Mouse (Mus musculus) spleen, adult 2 months (tissue): ENCODE measurements around the gene Tmem200a. TPM values are rescaled to one million over a fixed set of nuclear protein-coding genes. Genes with fewer than 3 reads are reported as not detected.

ENCODE experiments used
- DNase-seq, 2 experiments: peaks; one replicate each; pipeline versions ENCODE4 v3.0.0 to v3.0.0-alpha.2; 2012 to 2021; ENCODE audit warnings: low spot score in 2 of 2, low read depth in 1 of 2
- H3K27ac ChIP-seq: fragments of 200-500 bp; 2 replicates; pipeline ENCODE4 v1.5.1; 2012; ENCODE audit warnings: low read length, inconsistent platforms; ENCODE audit not compliant: insufficient read depth
- H3K27me3 ChIP-seq: fragments of 200-500 bp; 2 replicates; pipeline ENCODE4 v1.6.1; 2012; ENCODE audit warnings: mild to moderate bottlenecking, moderate library complexity, low read length, inconsistent platforms; ENCODE audit not compliant: control insufficient read depth, insufficient read depth
- H3K36me3 ChIP-seq: fragments of 200-500 bp; 2 replicates; pipeline ENCODE4 v1.6.1; 2012; ENCODE audit warnings: mild to moderate bottlenecking, low read length, inconsistent platforms; ENCODE audit not compliant: control insufficient read depth, insufficient read depth
- H3K4me1 ChIP-seq: fragments of 200-500 bp; 2 replicates; pipeline ENCODE4 v1.6.1; 2011; ENCODE audit warnings: inconsistent platforms; ENCODE audit not compliant: control insufficient read depth, insufficient read depth, insufficient read length
- H3K4me3 ChIP-seq: fragments of 200-500 bp; 2 replicates; pipeline ENCODE4 v1.5.1; 2011; ENCODE audit warnings: mild to moderate bottlenecking, inconsistent platforms; ENCODE audit not compliant: insufficient read depth, insufficient read length; ENCODE audit errors: extremely low read depth
- CTCF ChIP-seq: fragments of 200-500 bp; IDR thresholded peaks from 2 replicates; pipeline ENCODE4 v1.5.1; 2011; ENCODE audit warnings: mild to moderate bottlenecking, inconsistent platforms; ENCODE audit not compliant: insufficient read depth, insufficient read length, insufficient replicate concordance; ENCODE audit errors: extremely low read depth
- POLR2A ChIP-seq: fragments of 200-500 bp; IDR thresholded peaks from 2 replicates; pipeline ENCODE4 v1.6.1; 2011; ENCODE audit warnings: low read depth, low read length, inconsistent platforms
- WGBS: fragments of 180-500 bp; shearing (Covaris S2); methylation state at CpG from one replicate; pipeline ENCODE4 v1.1.7; 2018; 5-methylcytosine and 5-hydroxymethylcytosine counted together
- polyA plus RNA-seq: library from polyadenylated mRNA; depleted of rRNA; stranded (reverse); fragments of >200 nt; gene quantifications from 2 replicates; pipeline ENCODE4 v1.2.3, GENCODE M21; 2012; rRNA removed

Tmem200a gene
- 0.79 and 1.0 TPM in 2 replicates for polyA plus RNA-seq

DNA sequence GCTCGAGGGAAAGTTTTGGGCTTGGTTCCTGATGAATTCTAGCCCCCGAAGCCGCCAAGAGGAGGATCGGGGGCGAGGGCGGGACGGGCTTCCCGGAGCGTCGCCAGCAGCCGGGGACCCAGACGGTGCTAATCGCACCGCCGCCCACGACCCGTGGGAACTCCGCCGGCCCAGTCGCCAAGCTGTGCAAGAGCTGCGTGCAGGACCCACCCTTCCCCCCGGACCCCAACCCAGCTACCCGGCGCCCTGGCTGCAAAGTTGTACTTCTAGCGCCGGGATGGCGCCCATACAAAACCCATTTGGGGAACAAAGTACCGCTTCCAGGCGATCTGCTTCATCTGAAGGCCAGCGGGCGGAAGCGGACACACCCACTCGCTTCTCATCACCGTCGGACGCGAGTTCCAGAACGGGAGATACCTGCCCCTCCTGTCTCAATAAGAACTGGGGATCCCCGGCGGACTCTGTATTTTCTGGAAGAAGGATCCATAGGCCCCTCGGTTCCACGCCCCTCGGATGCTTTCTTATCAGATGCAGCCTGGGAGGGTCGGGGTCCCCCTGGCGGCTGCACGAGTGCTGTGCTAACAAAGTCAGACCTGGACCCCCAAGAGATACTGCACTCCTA is at the start of gene Tmem200a:
Gene Tmem200a, minus strand, starts transcription at position 532 of the 622 bp plus-strand sequence.
- DNase-seq = no peak
- H3K4me3 ChIP-seq = peak within 1 kb of the TSS; percentile 36

GRCm38 (mm10) chr10:26119822-26120183 is 41.0 kb upstream of the Tmem200a start:
- WGBS = 74% methylated on average over 1 of the region's 1 CpGs
- no peak for DNase-seq
- Histone ChIP-seq H3K27ac (no peak overlapping the region), H3K4me3 (no peak overlapping the region), H3K27me3 (no peaks in the 10 kb centered on the region), H3K4me1 (no peaks in the 10 kb centered on the region), H3K36me3 (no peaks in the 10 kb centered on the region)
- no peak for TF ChIP-seq POLR2A
- no peak for TF ChIP-seq CTCF

More for the DNA sequence above, at the start of gene Tmem200a:
- TF ChIP-seq POLR2A = no peak
- 0 out of 2 replicates have a peak, but pooled peaks have one; percentile 6 for TF ChIP-seq CTCF
- H3K36me3 ChIP-seq = no peaks in the 10 kb centered on the region
- no peaks in the 10 kb centered on the region; the same call in 1 of the 2 replicates for H3K4me1 ChIP-seq
- WGBS = 2% methylated on average over 45 of the region's 46 CpGs
- peaks cover 13% of the 10 kb centered on the region for H3K27me3 ChIP-seq
- H3K27ac ChIP-seq = no peak within 1 kb of the TSS

GRCm38 (mm10) chr10:26119067-26119821 is 40.4 kb upstream of the Tmem200a start:
- WGBS = 83% methylated on average over 6 of the region's 6 CpGs
- Histone ChIP-seq H3K27me3 (no peaks in the 10 kb centered on the region), H3K4me1 (no peaks in the 10 kb centered on the region), H3K4me3 (no peak overlapping the region), H3K27ac (no peak overlapping the region), H3K36me3 (no peaks in the 10 kb centered on the region)
- no peak for DNase-seq
- TF ChIP-seq CTCF = no peak
- TF ChIP-seq POLR2A = no peak

GRCm38 (mm10) chr10:26114409-26114808 is 35.6 kb upstream of the Tmem200a start:
- 70% methylated on average over 4 of the region's 4 CpGs for WGBS
- DNase-seq = no peak
- Histone ChIP-seq H3K4me1 (no peaks in the 10 kb centered on the region), H3K27me3 (no peaks in the 10 kb centered on the region), H3K4me3 (no peak overlapping the region), H3K36me3 (no peaks in the 10 kb centered on the region), H3K27ac (no peak overlapping the region)
- no peak for TF ChIP-seq CTCF
- TF ChIP-seq POLR2A = no peak

GRCm38 (mm10) chr10:26103330-26103982 is 24.6 kb upstream of the Tmem200a start:
- WGBS = 83% methylated on average over 3 of the region's 3 CpGs
- H3K27ac ChIP-seq = no peak overlapping the region
- H3K4me3 ChIP-seq = no peak overlapping the region
- TF ChIP-seq CTCF (no peak), POLR2A (no peak)
- no peaks in the 10 kb centered on the region for H3K36me3 ChIP-seq
- no peaks in the 10 kb centered on the region for H3K27me3 ChIP-seq
- no peaks in the 10 kb centered on the region for H3K4me1 ChIP-seq
- no peak for DNase-seq

DNA sequence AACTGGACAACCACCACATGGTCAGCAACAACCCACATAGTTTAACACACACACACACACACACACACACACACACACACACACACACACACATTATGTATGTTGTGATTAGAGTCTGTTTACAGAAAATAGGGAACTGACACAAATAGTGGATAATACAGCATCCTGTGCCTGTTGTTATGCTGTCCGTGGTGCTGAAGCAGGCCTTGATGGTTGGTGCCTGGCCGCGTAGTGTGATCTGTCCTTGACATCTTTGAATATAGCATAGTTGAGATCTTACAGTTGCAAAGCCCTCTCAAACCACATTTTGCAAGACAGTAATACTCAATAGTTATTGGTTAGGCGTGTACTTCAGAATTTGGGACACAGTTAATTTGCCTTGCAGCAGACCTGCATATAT is 3.2 kb upstream of the Tmem200a start:
- WGBS = 67% methylated on average over 4 of the region's 4 CpGs
- H3K27me3 ChIP-seq = peaks cover 13% of the 10 kb centered on the region
- no peak overlapping the region for H3K27ac ChIP-seq
- no peak for TF ChIP-seq CTCF
- no peaks in the 10 kb centered on the region; the same call in 1 of the 2 replicates for H3K4me1 ChIP-seq
- H3K4me3 ChIP-seq = no peak overlapping the region
- no peak for DNase-seq
- no peaks in the 10 kb centered on the region for H3K36me3 ChIP-seq
